Mouse (Mus musculus) embryonic facial prominence, embryonic 11.5 days (tissue): Measurements from ENCODE around the gene Grb10. TPM values are rescaled to one million over a fixed set of nuclear protein-coding genes. Genes with fewer than 3 reads are reported as not detected.

ENCODE experiments used
- polyA plus RNA-seq: library from polyadenylated mRNA; unstranded; fragments of >200 nt; fragmentation: Nextera tagmentation; extraction: Ambion mirVana; gene quantifications from 2 replicates; pipeline ENCODE4 v1.2.1, GENCODE M21; 2014

The Grb10 gene
- polyA plus RNA-seq, 1 experiment from 2014 or later: 230 TPM

Other genes starting within 250 kb of the Grb10 start
- gene Fignl1, start 229.7 kb downstream of the Grb10 start, polyA plus RNA-seq: 103 and 119 TPM in 2 replicates
- 9.6 and 10.4 TPM in 2 replicates for gene Ddc, start 140.5 kb downstream of the Grb10 start, polyA plus RNA-seq